Mouse (Mus musculus) c-Kit-positive CD71-negative TER-119-negative erythroid progenitor cells, embryonic 14.5 days (primary cell): ENCODE results near the gene Wdsub1.

Experiments used
- DNase-seq: peaks from one replicate; pipeline ENCODE4 v3.0.0-alpha.2; 2013; ENCODE audit warnings: low read depth

Gene Wdsub1

GRCm38 (mm10) chr2:59802722-59803387 lies 79.5 kb downstream of the Wdsub1 start:
- DNase-seq, result no peak
